Mouse (Mus musculus) adrenal gland, adult 18-20 months (tissue): ENCODE measurements around the gene Prdx5. TPM values are rescaled to one million over a fixed set of nuclear protein-coding genes. Genes with fewer than 3 reads are reported as not detected.

ENCODE experiments used
- microRNA-seq, 2 experiments: library from miRNA; unstranded; fragments of <30 nt; microRNA quantifications; one replicate each; pipeline ENCODE4 v1.2.0; 2021; ENCODE audit warnings: borderline number of aligned reads in 2 of 2
- total RNA-seq, 2 experiments: library from RNA; stranded (reverse); gene quantifications; 1 replicate in 1 of 2; 2 replicates in 1 of 2; pipeline ENCODE4 v1.2.3; 2021

The Prdx5 gene
- total RNA-seq, 2 experiments from 2014 or later = 303 to 375 TPM

Small RNA genes lying within 50 kb of the gene (microRNA-seq; reads per million reads assigned to microRNA genes)
- 6.1 to 8.6 reads per million in 2 experiments for gene Mir6990

Other genes with a start within 250 kb of the Prdx5 start
- gene Rps6ka4, start 69.5 kb downstream of the Prdx5 start, total RNA-seq = 10 to 100 TPM; 23.2 to 25.3 TPM
- 1 to 10 TPM; 2.0 TPM for gene Ccdc88b, start 51.9 kb downstream of the Prdx5 start, total RNA-seq
- gene Trmt112, start 408 bp downstream of the Prdx5 start, total RNA-seq = 100 to 1,000 TPM in 1 of 2 experiments, 10 to 100 TPM in 1; 83.2 to 110 TPM
- gene Esrra, start 11.7 kb upstream of the Prdx5 start, total RNA-seq = 10 to 100 TPM; 38.7 to 63.0 TPM
- 1 to 10 TPM in 1 of 2 experiments, not detected in 1; 1.2 TPM for gene Catsperz, start 15.3 kb upstream of the Prdx5 start, total RNA-seq
- under 1 TPM; 0.23 to 0.35 TPM for gene Kcnk4, start 24.4 kb upstream of the Prdx5 start, total RNA-seq
- gene Bad, start 31.8 kb upstream of the Prdx5 start, total RNA-seq = 10 to 100 TPM; 45.5 to 46.0 TPM
- gene Gpr137, start 32.4 kb upstream of the Prdx5 start, total RNA-seq = 10 to 100 TPM; 56.4 to 56.8 TPM
- gene Ppp1r14b, start 64.9 kb upstream of the Prdx5 start, total RNA-seq = 100 to 1,000 TPM; 160 to 199 TPM
- 10 to 100 TPM; 34.1 to 43.9 TPM for gene Plcb3, start 66.4 kb upstream of the Prdx5 start, total RNA-seq
- 100 to 1,000 TPM in 1 of 2 experiments, 10 to 100 TPM in 1; 86.9 to 104 TPM for gene Fkbp2, start 70.4 kb upstream of the Prdx5 start, total RNA-seq
- gene Vegfb, start 77.5 kb upstream of the Prdx5 start, total RNA-seq = 100 to 1,000 TPM in 1 of 2 experiments, 10 to 100 TPM in 1; 84.3 to 164 TPM
- 10 to 100 TPM; 43.4 to 50.0 TPM for gene Dnajc4, start 82.5 kb upstream of the Prdx5 start, total RNA-seq
- gene Nudt22, start 86.0 kb upstream of the Prdx5 start, total RNA-seq = 10 to 100 TPM; 21.5 to 24.7 TPM
- gene Trpt1, start 86.0 kb upstream of the Prdx5 start, total RNA-seq = 10 to 100 TPM; 11.4 to 15.4 TPM
- gene Fermt3, start 109.4 kb upstream of the Prdx5 start, total RNA-seq = 1 to 10 TPM; 7.4 to 8.7 TPM
- 100 to 1,000 TPM; 284 to 378 TPM for gene Stip1, start 129.9 kb upstream of the Prdx5 start, total RNA-seq
- gene Macrod1, start 146.7 kb upstream of the Prdx5 start, total RNA-seq = 10 to 100 TPM; 62.4 to 77.9 TPM
- gene Flrt1, start 195.6 kb upstream of the Prdx5 start, total RNA-seq = 1 to 10 TPM; 2.1 to 9.3 TPM